8 mouse cellular contexts compared by ENCODE assay signal in the genomic region with DNA sequence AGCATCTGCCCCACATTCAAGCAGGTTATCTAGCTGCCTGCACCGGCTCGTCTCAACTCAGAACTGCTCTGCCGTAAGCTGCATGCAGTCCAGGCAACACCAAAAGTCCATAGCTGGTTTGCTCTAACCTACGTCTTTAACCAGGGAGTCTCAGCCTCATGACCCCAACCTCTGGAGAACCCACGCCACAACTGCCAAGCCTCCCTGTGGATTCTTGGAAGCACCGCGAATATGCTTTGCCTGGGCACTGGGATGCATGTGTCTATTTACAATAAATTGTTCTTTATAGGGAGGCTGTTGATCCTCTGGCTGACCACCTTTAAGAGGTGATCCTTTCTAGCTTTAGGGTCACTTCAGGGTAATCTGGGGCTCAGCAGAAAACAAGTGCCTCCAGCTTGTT. TPM values are rescaled to one million over a fixed set of nuclear protein-coding genes. Genes with fewer than 3 reads are reported as not detected.
DNase-seq lines count a peak whose midpoint lies in the region; ATAC-seq and TF ChIP-seq lines count a peak whose summit lies in the region.

No protein-coding gene starts in this region.

- no peak for DNase-seq in heart, postnatal 14 days
- no peak for DNase-seq in left cerebral cortex, adult 8-10 months (ENCODE audit: low spot score in 2 of 2)
- DNase-seq in embryo, embryonic 9.5 days (ENCODE audit: extremely low spot score) = no peak
- no peak for DNase-seq in thymus, postnatal 10 days (ENCODE audit: low spot score in 2 of 2)

- peaks cover 16% of the 10 kb centered on the region for H3K27me3 ChIP-seq in heart, embryonic 11.5 days (ENCODE audit: control insufficient read depth, insufficient read depth, low read length)
- H3K27me3 ChIP-seq in E14TG2a.4 (ENCODE audit: insufficient read depth, low read length) = peaks cover 12% of the 10 kb centered on the region
- peaks cover 15% of the 10 kb centered on the region for H3K27me3 ChIP-seq in forebrain, embryonic 16.5 days (replicated peaks; ENCODE audit: control insufficient read depth, insufficient read depth, low read length)
- peaks cover 13% of the 10 kb centered on the region for H3K27me3 ChIP-seq in liver, embryonic 16.5 days (ENCODE audit: control insufficient read depth, insufficient read depth, low read depth, low read length)

- H3K9me3 ChIP-seq in heart, embryonic 11.5 days (replicated peaks; ENCODE audit: control insufficient read depth, low read length) = no peaks in the 10 kb centered on the region
- H3K9me3 ChIP-seq in E14TG2a.4 (ENCODE audit: low read length) = no peaks in the 10 kb centered on the region
- no peaks in the 10 kb centered on the region for H3K9me3 ChIP-seq in forebrain, embryonic 16.5 days (ENCODE audit: control insufficient read depth, low read length)
- H3K9me3 ChIP-seq in liver, embryonic 16.5 days (replicated peaks; ENCODE audit: control insufficient read depth, low read length) = no peaks in the 10 kb centered on the region

- ATAC-seq in heart, embryonic 11.5 days (replicated peaks; ENCODE audit: insufficient number of reproducible peaks, low FRiP score, low TSS enrichment) = no peak
- ATAC-seq in forebrain, embryonic 16.5 days = no peak
- ATAC-seq in liver, embryonic 16.5 days (ENCODE audit: low read depth) = no peak

- H3K4me2 ChIP-seq in heart, embryonic 11.5 days = peak overlapping the region; percentile 82
- peak overlapping the region; percentile 75 for H3K4me2 ChIP-seq in forebrain, embryonic 16.5 days (ENCODE audit: low read length)
- H3K4me2 ChIP-seq in liver, embryonic 16.5 days (ENCODE audit: low read depth, low read length) = peak overlapping the region; percentile 100

- intact Hi-C loops in heart, postnatal 14 days (cut with DNase I) = loop anchor here (2.0 to 5.0 kb wide), 3 partner anchors 16 to 215 kb away; partner anchors contain the start of gene Sbf1

- H3K27ac ChIP-seq in heart, embryonic 11.5 days (ENCODE audit: low read depth, low read length) = peak overlapping the region; percentile 94; the same call in 1 of the 2 replicates
- no peak overlapping the region for H3K27ac ChIP-seq in forebrain, embryonic 16.5 days (ENCODE audit: low read length)
- H3K27ac ChIP-seq in liver, embryonic 16.5 days (ENCODE audit: low read length) = peak overlapping the region; percentile 19; the same call in 1 of the 2 replicates

- H3K36me3 ChIP-seq in heart, embryonic 11.5 days (ENCODE audit: control insufficient read depth, insufficient read depth, low read length) = peaks cover 40% of the 10 kb centered on the region
- H3K36me3 ChIP-seq in E14TG2a.4 (ENCODE audit: insufficient read depth, low read length) = peaks cover 57% of the 10 kb centered on the region
- peaks cover 36% of the 10 kb centered on the region for H3K36me3 ChIP-seq in forebrain, embryonic 16.5 days (ENCODE audit: control insufficient read depth, insufficient read depth)
- peaks cover 50% of the 10 kb centered on the region for H3K36me3 ChIP-seq in liver, embryonic 16.5 days (ENCODE audit: control insufficient read depth, insufficient read depth)

- 80% methylated on average over 7 of the region's 7 CpGs for WGBS in heart, embryonic 11.5 days (ENCODE audit: insufficient replicate concordance)
- 83% methylated on average over 7 of the region's 7 CpGs for WGBS in forebrain, embryonic 16.5 days
- WGBS in liver, embryonic 16.5 days (ENCODE audit: insufficient replicate concordance) = 79% methylated on average over 7 of the region's 7 CpGs

- peak overlapping the region; percentile 72 for H3K4me3 ChIP-seq in heart, embryonic 11.5 days (ENCODE audit: low read depth, low read length)
- peak overlapping the region; percentile 88 for H3K4me3 ChIP-seq in E14TG2a.4 (replicated peaks; ENCODE audit: low read length)
- H3K4me3 ChIP-seq in forebrain, embryonic 16.5 days (replicated peaks; ENCODE audit: low read length) = peak overlapping the region; percentile 89
- H3K4me3 ChIP-seq in liver, embryonic 16.5 days (ENCODE audit: low read depth, low read length) = peak overlapping the region; percentile 82; the same call in 1 of the 2 replicates

- H3K9ac ChIP-seq in heart, embryonic 11.5 days (ENCODE audit: low read depth, low read length) = peak overlapping the region; percentile 79; the same call in 1 of the 2 replicates
- H3K9ac ChIP-seq in forebrain, embryonic 16.5 days (replicated peaks; ENCODE audit: low read depth, low read length) = no peak overlapping the region
- no peak overlapping the region for H3K9ac ChIP-seq in liver, embryonic 16.5 days (ENCODE audit: low read depth, low read length)

- TF ChIP-seq CTCF in E14TG2a.4 (conservative IDR thresholded peaks at IDR 0.05; ENCODE audit: low read length) = no peak

- H3K4me1 ChIP-seq in heart, embryonic 11.5 days (ENCODE audit: control insufficient read depth, insufficient read depth, low read length) = peaks cover 10% of the 10 kb centered on the region
- H3K4me1 ChIP-seq in E14TG2a.4 (replicated peaks; ENCODE audit: low read depth, low read length) = peaks cover 82% of the 10 kb centered on the region
- H3K4me1 ChIP-seq in forebrain, embryonic 16.5 days (replicated peaks; ENCODE audit: control insufficient read depth, insufficient read depth, low read length) = peaks cover 14% of the 10 kb centered on the region
- H3K4me1 ChIP-seq in liver, embryonic 16.5 days (ENCODE audit: control insufficient read depth, low read depth, low read length) = peaks cover 17% of the 10 kb centered on the region

RNA-seq across cellular contexts. Expression of gene Sco2, which starts 1.1 kb away (rescaled TPM):
- 7.4 TPM in 2 replicates for polyA plus RNA-seq in heart, embryonic 11.5 days (2014; fragmentation: Nextera tagmentation; extraction: Ambion mirVana)
- total RNA-seq in heart, postnatal 14 days (2021) = 10 to 100 TPM; 19.7 to 21.4 TPM
- polyA plus RNA-seq in forebrain, embryonic 16.5 days (2015; fragmentation: Nextera tagmentation; extraction: Ambion mirVana) = 10.1 and 14.1 TPM in 2 replicates
- 2.9 and 3.1 TPM in 2 replicates for polyA plus RNA-seq in liver, embryonic 16.5 days (2015; fragmentation: Nextera tagmentation; extraction: Ambion mirVana)
- total RNA-seq in left cerebral cortex, adult 8-10 months (2022) = 10 to 100 TPM; 23.2 to 28.0 (median 26.8) TPM

RNA-seq across cellular contexts. Expression of gene Tymp, which starts 4.3 kb away (rescaled TPM):
- polyA plus RNA-seq in heart, embryonic 11.5 days (2014; fragmentation: Nextera tagmentation; extraction: Ambion mirVana) = 0.86 and 1.5 TPM in 2 replicates
- total RNA-seq in heart, postnatal 14 days (2021) = under 1 TPM; 0.20 to 0.74 TPM
- 1.7 and 2.6 TPM in 2 replicates for polyA plus RNA-seq in forebrain, embryonic 16.5 days (2015; fragmentation: Nextera tagmentation; extraction: Ambion mirVana)
- 0.32 and 0.39 TPM in 2 replicates for polyA plus RNA-seq in liver, embryonic 16.5 days (2015; fragmentation: Nextera tagmentation; extraction: Ambion mirVana)
- 1 to 10 TPM in 2 of 4 experiments, under 1 TPM in 2; 0.57 to 1.4 (median 0.90) TPM for total RNA-seq in left cerebral cortex, adult 8-10 months (2022)

RNA-seq across cellular contexts. Expression of gene Odf3b, which starts 6.5 kb away (rescaled TPM):
- 0.54 and 1.00 TPM in 2 replicates for polyA plus RNA-seq in heart, embryonic 11.5 days (2014; fragmentation: Nextera tagmentation; extraction: Ambion mirVana)
- total RNA-seq in heart, postnatal 14 days (2021) = 1 to 10 TPM in 1 of 2 experiments, under 1 TPM in 1; 0.76 to 1.6 TPM
- 1.9 and 3.3 TPM in 2 replicates for polyA plus RNA-seq in forebrain, embryonic 16.5 days (2015; fragmentation: Nextera tagmentation; extraction: Ambion mirVana)
- polyA plus RNA-seq in liver, embryonic 16.5 days (2015; fragmentation: Nextera tagmentation; extraction: Ambion mirVana) = 0.73 and 0.76 TPM in 2 replicates
- 1 to 10 TPM; 1.9 to 3.8 (median 2.8) TPM for total RNA-seq in left cerebral cortex, adult 8-10 months (2022)

RNA-seq across cellular contexts. Expression of gene Klhdc7b, which starts 12.2 kb away (rescaled TPM):
- polyA plus RNA-seq in heart, embryonic 11.5 days (2014; fragmentation: Nextera tagmentation; extraction: Ambion mirVana) = not detected in 2 replicates
- total RNA-seq in heart, postnatal 14 days (2021) = not detected
- not detected in 2 replicates for polyA plus RNA-seq in forebrain, embryonic 16.5 days (2015; fragmentation: Nextera tagmentation; extraction: Ambion mirVana)
- not detected in 2 replicates for polyA plus RNA-seq in liver, embryonic 16.5 days (2015; fragmentation: Nextera tagmentation; extraction: Ambion mirVana)
- 1 to 10 TPM in 1 of 4 experiments, under 1 TPM in 3; 0.70 to 1.1 (median 0.87) TPM for total RNA-seq in left cerebral cortex, adult 8-10 months (2022)

RNA-seq across cellular contexts. Expression of gene Ncaph2, which starts 17.0 kb away (rescaled TPM):
- 107 and 109 TPM in 2 replicates for polyA plus RNA-seq in heart, embryonic 11.5 days (2014; fragmentation: Nextera tagmentation; extraction: Ambion mirVana)
- 10 to 100 TPM; 56.0 to 64.7 TPM for total RNA-seq in heart, postnatal 14 days (2021)
- 138 and 140 TPM in 2 replicates for polyA plus RNA-seq in forebrain, embryonic 16.5 days (2015; fragmentation: Nextera tagmentation; extraction: Ambion mirVana)
- 100 and 103 TPM in 2 replicates for polyA plus RNA-seq in liver, embryonic 16.5 days (2015; fragmentation: Nextera tagmentation; extraction: Ambion mirVana)
- total RNA-seq in left cerebral cortex, adult 8-10 months (2022) = 100 to 1,000 TPM in 3 of 4 experiments, 10 to 100 TPM in 1; 98.3 to 110 (median 107) TPM
